Mouse (Mus musculus) stomach, embryonic 15.5 days (tissue): Measurements from ENCODE around the gene Slc9a9. TPM values are rescaled to one million over a fixed set of nuclear protein-coding genes. Genes with fewer than 3 reads are reported as not detected.

Source experiments
- ATAC-seq: fragments of 200-750 bp; cut with Nextera tagmentation; 2 replicates; pipeline ENCODE4 v1.8.0; 2017; ENCODE audit warnings: low read depth, moderate number of reproducible peaks, moderate TSS enrichment; ENCODE audit not compliant: insufficient read depth, low FRiP score
- H3K27ac ChIP-seq: fragments of 300-500 bp; sonication (generic); 2 replicates; pipeline ENCODE4 v1.5.1; 2015; ENCODE audit warnings: mild to moderate bottlenecking, inconsistent platforms
- H3K27me3 ChIP-seq: fragments of 300-500 bp; sonication (generic); replicated peaks from 2 replicates; pipeline ENCODE4 v1.6.1; 2015; ENCODE audit warnings: inconsistent platforms
- H3K36me3 ChIP-seq: fragments of 300-500 bp; sonication (generic); 2 replicates; pipeline ENCODE4 v1.6.1; 2015; ENCODE audit warnings: inconsistent platforms
- H3K4me1 ChIP-seq: fragments of 300-500 bp; sonication (generic); 2 replicates; pipeline ENCODE4 v1.6.1; 2015; ENCODE audit warnings: inconsistent platforms
- H3K4me2 ChIP-seq: fragments of 300-500 bp; sonication (generic); 2 replicates; pipeline ENCODE4 v1.6.1; 2015; ENCODE audit warnings: mild to moderate bottlenecking, inconsistent platforms
- H3K4me3 ChIP-seq: fragments of 300-500 bp; sonication (generic); replicated peaks from 2 replicates; pipeline ENCODE4 v1.5.1; 2015; ENCODE audit warnings: inconsistent platforms
- H3K9ac ChIP-seq: fragments of 300-500 bp; sonication (generic); 2 replicates; pipeline ENCODE4 v1.6.1; 2015; ENCODE audit warnings: inconsistent platforms
- H3K9me3 ChIP-seq: fragments of 300-500 bp; sonication (generic); 2 replicates; pipeline ENCODE4 v1.6.1; 2016; ENCODE audit warnings: inconsistent platforms
- WGBS: fragments of 180-500 bp; shearing (Covaris S2); methylation state at CpG from one replicate; pipeline ENCODE4 v1.1.7; 2015; 5-methylcytosine and 5-hydroxymethylcytosine counted together
- polyA plus RNA-seq: library from polyadenylated mRNA; unstranded; fragments of >200 nt; fragmentation: Nextera tagmentation; extraction: Ambion mirVana; gene quantifications from 2 replicates; pipeline ENCODE4 v1.2.1, GENCODE M21; 2015

The Slc9a9 gene
- polyA plus RNA-seq, 1 experiment from 2014 or later = 3.9 TPM

DNA sequence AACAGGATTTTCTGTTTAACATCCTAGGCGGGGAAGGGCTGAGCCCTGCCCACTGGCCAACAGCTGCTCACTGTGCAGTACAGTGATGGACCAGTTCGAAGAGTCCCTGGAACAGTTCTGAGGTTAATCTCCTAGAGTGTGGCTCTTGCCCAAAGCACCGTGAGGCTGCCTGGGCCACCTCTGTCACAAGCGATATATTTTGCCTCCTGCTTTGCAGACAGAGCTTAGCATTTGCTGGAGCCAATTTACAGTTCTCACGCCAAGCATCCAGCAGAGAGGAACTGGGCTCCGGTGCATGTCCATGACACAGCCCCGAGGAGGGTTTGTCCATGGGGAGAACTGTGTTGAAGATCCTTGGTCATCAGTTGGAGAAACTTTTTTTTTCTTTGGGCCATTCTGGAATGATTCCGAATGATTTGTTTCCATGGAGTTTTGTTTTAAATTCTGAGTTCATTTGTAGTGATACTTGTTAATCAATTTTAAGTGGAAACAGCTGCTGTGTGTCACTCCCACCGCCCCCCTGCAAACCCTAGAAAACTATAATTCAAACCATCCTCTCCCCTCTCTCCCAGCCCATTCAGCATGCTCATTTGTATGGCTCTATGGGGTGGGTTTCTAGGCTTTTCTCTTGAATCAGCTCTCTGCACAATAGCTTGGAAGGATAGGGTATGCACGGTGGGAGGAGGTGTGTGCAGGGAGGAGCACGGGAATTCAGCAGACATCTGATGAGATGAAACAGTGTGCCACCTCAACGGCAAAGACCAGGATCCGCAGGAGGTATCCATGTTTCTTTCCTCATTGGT lies 511.7 kb downstream of the Slc9a9 start:
- ATAC-seq = no peak
- Histone ChIP-seq H3K9me3 (no peaks in the 10 kb centered on the region), H3K36me3 (no peaks in the 10 kb centered on the region), H3K27ac (peak overlapping the region; percentile 16; the same call in 1 of the 2 replicates), H3K27me3 (no peaks in the 10 kb centered on the region), H3K9ac (no peak overlapping the region), H3K4me1 (peaks cover 12% of the 10 kb centered on the region; the same call in 1 of the 2 replicates), H3K4me3 (no peak overlapping the region), H3K4me2 (no peak overlapping the region)
- 51% methylated on average over 13 of the region's 13 CpGs for WGBS

DNA sequence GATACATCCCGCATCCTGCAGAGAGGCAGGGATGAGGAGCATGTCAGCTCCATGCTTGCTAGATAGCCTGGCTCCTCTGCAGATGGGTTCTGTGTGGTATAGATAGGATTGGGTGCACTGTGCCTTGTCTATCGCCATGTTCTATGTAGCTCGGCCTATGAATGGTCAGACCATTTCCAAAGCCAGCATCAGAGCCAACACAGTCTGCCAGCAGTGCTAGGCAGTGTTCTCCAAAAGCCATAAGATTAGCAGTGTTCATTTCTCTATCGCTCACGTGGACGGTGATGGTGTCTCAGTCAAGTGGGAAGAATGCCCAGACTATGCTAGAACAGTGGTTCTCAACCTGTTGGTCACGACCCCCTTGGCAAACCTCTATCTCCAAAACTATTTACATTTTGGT lies 512.6 kb downstream of the Slc9a9 start:
- H3K4me2 ChIP-seq = no peak overlapping the region
- WGBS = 87% methylated on average over 7 of the region's 7 CpGs
- no peak overlapping the region for H3K27ac ChIP-seq

DNA sequence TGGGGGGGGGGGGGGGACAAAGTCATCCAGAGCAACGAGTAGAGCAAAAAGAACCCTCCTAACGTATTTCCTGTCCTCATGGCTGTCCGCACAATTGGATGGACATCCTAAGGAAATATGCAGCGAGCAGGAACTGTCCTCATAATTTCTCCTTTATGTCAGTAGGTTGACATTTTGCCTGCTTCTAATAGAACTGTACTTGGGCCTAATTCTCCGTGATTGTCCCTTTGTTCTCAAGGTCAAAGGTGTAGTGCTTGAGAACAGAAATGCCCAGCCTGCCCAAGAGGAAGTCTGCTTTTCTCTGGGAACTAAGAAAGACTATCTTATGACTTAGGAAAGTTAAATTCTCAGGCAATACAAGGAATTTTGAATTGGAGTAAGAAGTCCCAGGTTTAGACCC lies 514.7 kb downstream of the Slc9a9 start:
- H3K9ac ChIP-seq = no peak overlapping the region
- H3K9me3 ChIP-seq = no peaks in the 10 kb centered on the region
- H3K4me3 ChIP-seq = no peak overlapping the region
- no peak for ATAC-seq
- H3K4me1 ChIP-seq = peaks cover 31% of the 10 kb centered on the region
- no peak overlapping the region for H3K4me2 ChIP-seq
- no peaks in the 10 kb centered on the region for H3K27me3 ChIP-seq
- H3K27ac ChIP-seq = no peak overlapping the region
- H3K36me3 ChIP-seq = no peaks in the 10 kb centered on the region
- WGBS = 72% methylated on average over 5 of the region's 5 CpGs

More for the DNA sequence above, 512.6 kb downstream of the Slc9a9 start:
- H3K36me3 ChIP-seq = no peaks in the 10 kb centered on the region
- peaks cover 20% of the 10 kb centered on the region; the same call in 1 of the 2 replicates for H3K4me1 ChIP-seq
- no peak for ATAC-seq
- no peak overlapping the region for H3K4me3 ChIP-seq
- H3K27me3 ChIP-seq = no peaks in the 10 kb centered on the region
- no peaks in the 10 kb centered on the region for H3K9me3 ChIP-seq
- H3K9ac ChIP-seq = no peak overlapping the region

DNA sequence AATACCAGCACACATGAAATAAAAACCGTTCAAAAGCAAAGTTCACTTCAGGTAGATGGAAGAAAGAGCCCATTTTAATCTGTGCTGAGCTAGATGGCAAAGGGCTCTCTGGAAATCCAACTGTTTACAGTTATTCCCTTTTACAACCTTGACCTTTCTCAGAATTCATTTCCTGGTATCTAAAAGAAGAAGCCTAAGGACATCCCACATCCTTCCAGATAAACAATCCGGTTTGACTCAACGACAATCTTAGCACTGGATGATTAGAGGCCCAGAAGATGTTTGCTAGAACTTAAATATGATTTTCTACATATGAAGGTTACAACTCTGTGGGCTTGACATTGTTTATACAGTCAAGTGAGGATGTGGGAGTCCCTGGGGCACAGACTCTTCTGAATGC lies 516.1 kb downstream of the Slc9a9 start:
- Histone ChIP-seq H3K36me3 (no peaks in the 10 kb centered on the region), H3K9ac (no peak overlapping the region), H3K27ac (peak overlapping the region; percentile 64), H3K4me1 (peaks cover 31% of the 10 kb centered on the region), H3K9me3 (no peaks in the 10 kb centered on the region), H3K27me3 (no peaks in the 10 kb centered on the region), H3K4me3 (no peak overlapping the region), H3K4me2 (no peak overlapping the region)
- 64% methylated on average over 3 of the region's 3 CpGs for WGBS
- no peak for ATAC-seq

DNA sequence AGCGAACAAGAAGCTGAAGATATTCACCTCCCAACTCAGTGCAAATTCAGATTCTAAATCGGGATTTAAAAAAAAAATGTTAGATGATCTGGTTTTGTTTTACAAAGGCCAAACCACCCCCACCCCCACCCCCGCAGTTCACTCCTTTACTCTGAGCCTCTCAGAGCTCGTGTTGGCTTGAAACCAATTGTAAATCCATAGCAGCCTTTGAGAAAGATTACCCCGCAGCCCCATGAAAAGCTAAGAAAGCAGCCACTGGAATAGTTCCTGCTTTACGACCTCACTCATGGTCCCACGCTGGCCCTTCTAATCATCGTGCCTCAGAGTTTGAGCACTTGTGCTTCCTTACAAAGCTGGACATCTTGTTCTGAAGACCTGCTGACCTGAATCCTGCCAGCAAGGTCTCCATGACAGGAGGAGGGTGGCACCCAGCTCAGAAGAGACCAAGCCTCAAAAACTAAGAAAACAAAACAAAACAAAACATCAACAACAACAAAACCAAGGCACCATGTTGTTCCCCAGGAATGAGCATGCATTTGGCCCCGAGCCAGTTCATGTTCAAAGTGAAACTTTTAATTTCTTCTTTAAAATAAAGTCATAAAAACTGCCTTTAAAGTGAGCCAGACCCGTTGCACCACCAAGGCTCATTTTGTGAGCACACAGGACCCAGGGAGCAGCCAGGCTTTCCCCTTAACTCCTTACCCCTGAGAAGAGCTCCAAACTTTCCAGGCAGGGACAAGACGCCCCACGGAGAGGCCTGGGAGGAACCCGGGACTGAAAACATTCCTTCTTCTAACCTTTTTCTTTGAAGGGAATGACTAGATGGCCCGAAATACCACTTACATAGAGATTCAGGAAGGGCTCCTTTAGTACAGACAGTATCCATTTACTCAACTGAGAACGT lies 516.9 kb downstream of the Slc9a9 start:
- WGBS = 42% methylated on average over 15 of the region's 15 CpGs
- Histone ChIP-seq H3K9me3 (no peaks in the 10 kb centered on the region), H3K9ac (no peak overlapping the region), H3K4me1 (peaks cover 29% of the 10 kb centered on the region), H3K4me2 (no peak overlapping the region), H3K27me3 (no peaks in the 10 kb centered on the region), H3K27ac (peak overlapping the region; percentile 64), H3K4me3 (no peak overlapping the region), H3K36me3 (no peaks in the 10 kb centered on the region)
- ATAC-seq = no peak

DNA sequence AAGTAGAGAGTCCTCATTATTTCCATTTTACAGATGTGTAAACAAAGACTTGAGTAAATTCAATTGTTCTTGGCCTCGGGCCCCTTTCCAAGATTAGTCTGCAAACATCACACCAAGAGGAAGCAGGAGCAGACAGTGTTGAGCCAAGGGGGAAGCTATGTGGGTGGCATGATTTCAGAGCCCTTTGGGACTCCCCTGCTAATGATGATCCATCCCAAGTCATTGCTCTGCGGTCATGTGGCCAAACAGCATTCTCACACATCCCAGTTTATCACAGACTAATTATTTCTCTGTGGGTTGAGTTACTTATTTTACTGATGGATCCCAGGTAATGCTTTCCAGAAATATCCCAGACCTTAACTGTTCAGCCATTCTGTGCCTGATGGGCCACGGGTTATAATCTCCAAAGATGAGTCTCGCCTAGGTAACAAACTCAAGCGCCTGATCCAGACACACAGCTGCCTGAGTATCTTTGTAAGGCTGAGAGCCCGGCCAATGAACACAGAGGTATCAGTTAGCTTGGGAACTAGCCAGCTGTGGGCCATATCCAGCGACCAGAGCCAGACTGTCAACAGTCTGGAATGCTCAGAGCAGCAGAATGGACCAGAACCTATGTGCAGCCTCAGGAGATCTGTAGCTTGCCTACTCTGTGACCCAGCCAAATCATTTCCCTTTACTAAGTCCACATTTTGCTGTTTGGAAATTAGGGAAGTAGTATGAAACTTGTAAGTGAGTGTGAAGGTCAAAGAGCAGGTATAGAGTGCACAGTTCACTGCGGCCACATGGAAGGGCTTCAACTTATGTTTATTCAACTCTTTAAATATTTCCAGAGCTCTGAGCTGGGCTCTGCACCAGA lies 518.9 kb downstream of the Slc9a9 start:
- no peak overlapping the region for H3K4me2 ChIP-seq
- H3K4me1 ChIP-seq = peaks cover 37% of the 10 kb centered on the region
- 41% methylated on average over 8 of the region's 8 CpGs for WGBS
- H3K36me3 ChIP-seq = no peaks in the 10 kb centered on the region
- H3K4me3 ChIP-seq = no peak overlapping the region
- peak overlapping the region; percentile 76 for H3K27ac ChIP-seq
- H3K9ac ChIP-seq = no peak overlapping the region
- H3K9me3 ChIP-seq = no peaks in the 10 kb centered on the region
- ATAC-seq = peak; percentile 70
- no peaks in the 10 kb centered on the region for H3K27me3 ChIP-seq

DNA sequence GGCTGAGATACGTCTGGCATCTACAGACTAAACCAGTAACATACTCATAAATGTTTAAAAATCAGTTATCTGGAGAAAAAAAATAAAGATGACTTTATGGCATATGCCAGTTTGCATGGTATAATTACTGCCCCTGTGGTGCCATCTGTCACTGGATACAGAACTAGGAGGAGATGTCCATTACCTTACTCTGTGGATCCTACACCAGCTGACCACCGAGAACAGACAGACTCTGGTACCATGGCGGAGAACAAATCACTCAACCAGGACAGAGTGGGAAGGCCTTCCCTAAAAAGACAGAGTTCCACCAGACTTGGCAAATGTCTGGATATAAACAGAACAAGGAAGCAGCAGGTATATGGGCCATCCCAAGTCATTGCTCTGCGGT lies 519.5 kb downstream of the Slc9a9 start:
- ATAC-seq = no peak
- 73% methylated on average over 4 of the region's 4 CpGs for WGBS
- H3K27ac ChIP-seq = peak overlapping the region; percentile 76; the same call in 1 of the 2 replicates

DNA sequence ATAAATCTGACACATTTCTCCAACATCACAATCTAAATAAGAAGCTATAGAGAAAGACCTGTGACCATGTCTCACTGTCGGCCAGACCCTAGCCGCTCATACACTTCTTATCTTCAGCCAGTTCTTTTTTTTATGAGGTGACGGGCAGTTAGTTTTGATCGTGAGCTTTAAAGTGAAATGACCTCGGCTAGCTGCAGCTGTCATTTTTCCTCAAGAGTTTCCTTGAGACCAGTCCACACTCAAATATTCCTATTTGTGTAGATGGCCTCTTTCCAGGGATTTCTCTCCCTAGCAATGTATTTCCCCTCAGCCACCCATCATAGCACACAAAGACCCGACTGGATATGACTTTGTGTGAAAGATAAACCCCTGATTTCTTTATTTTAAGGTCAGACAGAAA lies 521.7 kb downstream of the Slc9a9 start:
- Histone ChIP-seq H3K36me3 (no peaks in the 10 kb centered on the region), H3K9ac (no peak overlapping the region), H3K9me3 (no peaks in the 10 kb centered on the region), H3K4me3 (no peak overlapping the region), H3K27ac (no peak overlapping the region), H3K4me2 (no peak overlapping the region), H3K27me3 (no peaks in the 10 kb centered on the region), H3K4me1 (peaks cover 39% of the 10 kb centered on the region)
- no peak for ATAC-seq
- whole genome bisulfite sequencing = 62% methylated on average over 6 of the region's 6 CpGs

More for the DNA sequence above, 519.5 kb downstream of the Slc9a9 start:
- no peak overlapping the region for H3K9ac ChIP-seq
- no peaks in the 10 kb centered on the region for H3K9me3 ChIP-seq
- no peak overlapping the region for H3K4me3 ChIP-seq
- no peaks in the 10 kb centered on the region for H3K36me3 ChIP-seq
- H3K4me2 ChIP-seq = no peak overlapping the region
- no peaks in the 10 kb centered on the region for H3K27me3 ChIP-seq
- H3K4me1 ChIP-seq = peaks cover 42% of the 10 kb centered on the region

DNA sequence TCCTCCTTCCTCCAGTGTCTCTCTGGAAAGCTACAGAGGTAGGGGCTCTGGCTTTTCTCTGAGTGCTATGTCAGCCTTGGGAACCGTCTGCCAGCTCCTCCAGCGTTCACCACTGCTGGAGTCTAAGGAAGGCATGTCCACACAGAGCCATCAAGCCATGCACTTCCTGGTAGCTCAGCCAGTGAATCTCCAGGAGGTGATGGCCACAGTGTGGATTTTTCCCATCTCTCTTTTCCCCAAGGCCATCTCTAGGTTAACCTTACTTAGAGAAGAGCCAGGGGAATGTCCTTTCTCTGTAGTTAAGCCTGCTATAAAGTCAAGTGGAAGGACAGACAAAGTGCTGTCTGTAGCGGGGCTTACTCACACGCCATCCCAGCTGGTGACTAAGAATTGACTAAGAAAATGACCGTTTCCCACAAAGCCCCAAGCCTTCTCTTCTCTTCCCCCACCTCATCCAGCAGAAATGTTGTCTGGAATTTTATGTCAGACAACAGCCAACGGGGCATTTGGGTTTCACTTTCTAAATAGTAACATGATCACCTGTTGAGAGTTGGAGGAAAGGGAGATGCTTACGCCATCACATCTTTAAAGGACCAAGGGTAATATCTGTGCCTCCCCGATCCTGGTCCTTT lies 523.3 kb downstream of the Slc9a9 start:
- Histone ChIP-seq H3K4me3 (no peak overlapping the region), H3K9ac (no peak overlapping the region), H3K9me3 (no peaks in the 10 kb centered on the region), H3K27me3 (no peaks in the 10 kb centered on the region), H3K4me2 (no peak overlapping the region), H3K4me1 (peaks cover 27% of the 10 kb centered on the region), H3K36me3 (no peaks in the 10 kb centered on the region), H3K27ac (peak overlapping the region; percentile 46)
- no peak for ATAC-seq
- 65% methylated on average over 8 of the region's 8 CpGs for WGBS

DNA sequence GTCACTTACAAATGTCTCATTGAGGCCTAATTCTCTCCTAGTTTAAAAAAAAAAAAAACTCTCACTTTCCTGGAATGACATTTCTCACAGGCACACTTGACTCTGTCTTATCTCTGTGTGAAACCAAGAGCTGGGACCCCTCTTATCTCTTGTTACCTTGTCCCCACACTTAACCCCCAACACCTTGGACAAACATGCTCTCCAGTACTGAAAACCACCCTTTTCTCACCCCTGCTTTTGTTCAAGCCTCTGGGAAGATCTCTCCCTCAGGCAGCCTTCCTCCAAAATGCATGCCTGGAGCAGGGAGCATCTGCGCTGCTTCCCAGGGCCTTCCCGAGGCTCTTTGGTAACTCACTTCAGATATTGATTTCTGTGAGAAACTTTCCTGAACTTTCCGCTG lies 524.0 kb downstream of the Slc9a9 start:
- no peak overlapping the region for H3K4me2 ChIP-seq
- H3K4me1 ChIP-seq = peaks cover 22% of the 10 kb centered on the region
- H3K36me3 ChIP-seq = no peaks in the 10 kb centered on the region
- no peak overlapping the region for H3K9ac ChIP-seq
- no peak overlapping the region for H3K4me3 ChIP-seq
- no peaks in the 10 kb centered on the region for H3K27me3 ChIP-seq
- WGBS = 45% methylated on average over 3 of the region's 3 CpGs
- ATAC-seq = peak; percentile 54; the same call in 1 of the 2 replicates
- peak overlapping the region; percentile 64 for H3K27ac ChIP-seq
- no peaks in the 10 kb centered on the region for H3K9me3 ChIP-seq

DNA sequence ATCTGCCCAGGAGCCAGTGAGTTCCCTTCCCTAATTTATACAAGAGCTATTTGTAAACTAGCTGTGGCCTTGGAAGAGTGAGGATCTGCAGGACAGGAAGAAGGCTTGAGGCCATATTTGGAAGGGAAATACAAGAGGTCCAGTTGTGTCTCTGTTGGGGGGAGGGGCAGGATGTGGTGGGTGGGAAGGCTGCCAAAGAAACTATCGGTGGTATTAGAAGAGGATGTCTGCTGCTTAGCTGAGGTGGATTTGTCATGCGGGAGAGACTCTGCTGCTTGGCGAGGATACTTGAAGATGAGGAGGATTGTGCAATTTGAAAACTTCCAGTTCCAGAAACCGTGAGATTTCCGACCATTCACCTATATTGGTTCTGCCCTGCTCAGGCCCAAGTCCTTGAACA lies 524.4 kb downstream of the Slc9a9 start:
- Histone ChIP-seq H3K36me3 (no peaks in the 10 kb centered on the region), H3K27ac (peak overlapping the region; percentile 64), H3K9me3 (no peaks in the 10 kb centered on the region), H3K4me3 (no peak overlapping the region), H3K9ac (no peak overlapping the region), H3K27me3 (no peaks in the 10 kb centered on the region), H3K4me1 (peaks cover 20% of the 10 kb centered on the region), H3K4me2 (no peak overlapping the region)
- peak; percentile 44; the same call in 1 of the 2 replicates for ATAC-seq
- WGBS = 24% methylated on average over 5 of the region's 5 CpGs
